Mouse (Mus musculus) brain, embryonic 14.5 days (tissue): ENCODE measurements around the gene Tenm4.

Experiments used
- CTCF ChIP-seq: fragments of 200-500 bp; IDR thresholded peaks from 2 replicates; pipeline ENCODE4 v1.5.1; 2012; ENCODE audit warnings: inconsistent platforms, mild to moderate bottlenecking, moderate library complexity, borderline replicate concordance; ENCODE audit not compliant: insufficient read depth, insufficient read length; ENCODE audit errors: extremely low read depth
- POLR2A ChIP-seq: fragments of 200-500 bp; IDR thresholded peaks from 2 replicates; pipeline ENCODE4 v1.6.1; 2012; ENCODE audit warnings: mild to moderate bottlenecking, inconsistent platforms, borderline replicate concordance; ENCODE audit not compliant: poor library complexity, insufficient read depth, insufficient read length, severe bottlenecking; ENCODE audit errors: extremely low read depth

- TF ChIP-seq POLR2A (no peak), CTCF (no peak)
Observed at GRCm38 (mm10) chr7:96609854-96610586, 439.0 kb downstream of the Tenm4 start.
